Mouse (Mus musculus): Measurements from ENCODE around the gene Smoc1. TPM values are rescaled to one million over a fixed set of nuclear protein-coding genes. Genes with fewer than 3 reads are reported as not detected.

The Smoc1 gene
- total RNA-seq, 2 experiments from 2014 or later, result 5.9 to 8.2 TPM

DNA sequence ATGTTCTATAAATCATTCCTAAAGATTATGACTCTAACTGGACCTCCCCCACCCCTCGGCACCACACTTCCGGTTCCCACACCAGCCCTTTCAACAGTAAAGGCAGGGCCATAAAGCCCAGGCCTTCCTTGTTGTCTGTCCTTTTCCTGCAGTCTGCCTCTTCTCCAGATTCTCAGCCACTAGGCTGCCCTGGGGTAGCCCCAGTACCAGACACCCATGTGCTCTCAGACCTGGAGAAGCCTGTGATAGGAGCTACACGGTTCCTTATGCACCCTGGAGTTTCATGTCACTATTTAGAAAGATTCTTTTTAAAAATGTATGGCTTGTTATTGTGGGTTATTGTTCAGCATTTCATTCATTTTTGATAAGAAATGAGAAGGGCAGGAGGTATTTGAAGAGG is 133.8 kb downstream of the Smoc1 start:
- DNase-seq, result no peak
- intact Hi-C loops (cut with DNase I), result no loop called here

DNA sequence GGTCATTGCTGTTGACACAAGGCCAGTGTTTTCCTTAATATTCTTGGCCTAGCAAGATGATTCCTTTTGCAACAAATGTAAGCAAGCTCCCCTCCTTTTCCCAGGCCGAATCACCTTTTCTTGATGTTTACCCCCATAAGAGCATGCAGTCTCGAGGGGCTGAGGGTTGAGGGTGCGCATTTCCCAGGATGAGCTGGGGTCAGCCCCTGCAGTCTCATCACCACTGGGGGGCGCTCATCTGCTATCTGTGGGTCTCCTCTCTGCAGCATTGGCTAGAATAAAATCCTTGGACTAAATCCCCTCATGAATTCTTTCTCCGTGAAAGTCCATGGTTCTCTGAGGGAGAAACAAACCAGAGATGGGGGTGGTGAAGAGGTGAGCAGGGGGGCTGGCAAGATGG is 134.2 kb downstream of the Smoc1 start:
- no peak for DNase-seq
- intact Hi-C loops (cut with DNase I), result no loop called here

DNA sequence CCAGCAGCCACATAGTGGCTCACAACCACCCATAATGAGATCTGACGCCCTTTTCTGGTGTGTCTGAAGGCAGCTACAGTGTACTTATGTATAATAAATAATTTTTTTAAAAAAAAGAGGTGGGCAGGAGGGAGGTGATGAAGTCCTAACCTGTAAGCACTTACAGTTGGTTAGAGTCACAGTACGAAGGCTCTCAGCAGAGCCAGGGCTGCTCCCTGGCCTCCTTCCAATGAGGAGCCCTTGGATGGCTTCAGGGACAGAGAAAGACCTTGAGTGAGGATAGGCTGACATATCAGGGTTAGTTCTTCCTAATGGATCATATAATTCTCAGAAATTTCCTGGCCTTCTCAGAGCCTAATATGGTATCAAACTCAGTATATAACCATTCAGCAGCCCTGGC is 134.7 kb downstream of the Smoc1 start:
- intact Hi-C loops (cut with DNase I), result no loop called here
- DNase-seq, result no peak

DNA sequence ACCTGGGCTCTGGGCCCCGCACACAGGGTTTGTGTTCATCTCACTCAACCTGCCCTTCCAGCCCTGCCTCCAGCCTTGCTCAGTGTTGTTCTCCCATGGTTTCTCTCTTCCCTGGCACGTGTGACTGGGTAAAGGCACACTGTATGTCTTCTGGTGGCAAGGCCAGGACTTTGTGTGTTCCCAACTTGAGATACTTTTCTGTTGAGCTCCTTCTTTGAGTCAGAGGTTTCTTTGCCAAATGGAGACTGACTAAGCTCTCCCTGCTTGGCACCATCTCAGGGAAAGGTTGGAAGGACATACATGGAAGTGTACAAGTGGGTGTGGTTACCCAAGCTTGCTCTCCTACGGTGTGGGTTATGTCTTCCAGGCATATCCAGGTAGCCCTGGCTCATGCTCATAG is 136.5 kb downstream of the Smoc1 start:
- intact Hi-C loops (cut with DNase I), result no loop called here
- no peak for DNase-seq

DNA sequence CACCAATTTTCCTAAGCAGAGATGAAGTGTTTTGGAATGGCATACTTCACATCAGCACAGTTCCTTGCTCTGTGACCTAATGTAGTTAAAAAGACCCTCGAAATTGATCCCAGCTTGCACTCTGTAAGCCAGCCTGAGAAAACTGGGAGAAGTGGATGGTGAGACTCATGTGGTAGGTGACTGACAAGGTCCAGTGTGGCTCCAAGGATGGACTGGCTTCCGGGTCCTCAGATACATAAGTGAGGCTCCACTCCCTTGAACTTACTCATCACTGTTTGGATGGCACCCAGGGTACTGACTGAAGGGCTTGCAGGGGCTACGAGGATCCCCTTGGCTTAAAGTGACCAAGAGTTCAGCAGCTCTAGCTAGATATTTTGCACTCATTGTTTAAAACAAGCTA is 137.0 kb downstream of the Smoc1 start:
- DNase-seq, result no peak
- intact Hi-C loops (cut with DNase I), result no loop called here

DNA sequence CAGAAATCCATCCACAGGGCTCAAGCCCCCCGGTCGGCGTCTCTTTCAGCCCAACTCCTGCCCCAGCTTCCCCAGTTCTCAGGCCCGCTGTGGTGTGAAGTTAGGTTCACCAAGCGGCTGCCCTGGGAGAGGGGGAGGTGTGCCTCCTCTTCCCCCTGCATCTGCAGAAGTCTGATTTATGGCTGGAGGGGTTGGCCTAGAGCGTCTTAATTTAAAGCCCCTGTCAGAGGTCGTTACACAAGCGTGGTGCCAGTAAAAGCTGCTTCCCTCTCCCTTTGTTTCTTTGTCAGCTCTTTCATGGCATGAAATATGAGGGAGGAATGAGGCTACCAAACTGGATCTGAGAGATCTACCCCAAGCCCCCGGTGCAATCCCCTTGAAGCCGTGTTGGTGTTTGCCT is 139.5 kb downstream of the Smoc1 start:
- intact Hi-C loops (cut with DNase I), result no loop called here
- DNase-seq, result no peak

DNA sequence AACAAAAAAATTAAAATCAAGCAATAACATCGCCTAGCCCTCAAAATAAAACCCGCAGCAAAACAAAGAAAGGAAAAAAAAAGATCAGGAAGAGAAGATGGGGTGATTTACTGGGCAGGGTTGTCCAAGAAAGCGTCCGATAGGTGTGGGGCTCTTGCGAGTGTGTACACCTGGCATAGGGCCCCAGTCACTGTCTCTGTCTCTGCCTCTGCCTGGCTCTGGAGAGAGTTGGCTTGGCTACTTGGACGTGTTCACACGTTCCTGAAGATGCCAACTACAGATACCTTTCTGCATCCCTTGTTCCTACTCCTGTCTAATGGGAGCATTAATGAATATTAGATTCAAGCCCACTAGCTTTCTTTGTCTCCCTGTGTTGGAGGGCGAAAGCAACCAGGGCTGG is 140.0 kb downstream of the Smoc1 start:
- intact Hi-C loops (cut with DNase I), result no loop called here
- no peak for DNase-seq

DNA sequence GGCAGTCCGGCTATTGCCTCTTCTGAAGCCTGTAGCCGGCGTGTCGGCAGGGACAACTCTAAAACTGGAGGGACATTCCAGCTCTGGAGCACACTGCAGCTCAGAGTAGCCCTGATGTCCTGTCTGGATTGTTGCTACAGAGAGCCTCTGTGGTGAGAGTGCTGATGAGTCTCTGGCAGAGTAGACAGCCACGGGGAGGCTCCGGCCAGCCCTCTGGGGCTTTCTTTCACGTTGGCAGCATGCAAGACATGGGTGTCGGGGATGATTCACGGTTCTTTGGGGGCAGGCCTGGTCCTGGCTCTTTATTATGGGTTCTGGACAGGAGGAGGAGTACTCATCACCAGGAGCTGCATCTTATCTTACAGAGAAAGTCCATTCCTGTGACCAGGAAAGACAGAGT is 140.5 kb downstream of the Smoc1 start:
- DNase-seq, result no peak
- intact Hi-C loops (cut with DNase I), result no loop called here

DNA sequence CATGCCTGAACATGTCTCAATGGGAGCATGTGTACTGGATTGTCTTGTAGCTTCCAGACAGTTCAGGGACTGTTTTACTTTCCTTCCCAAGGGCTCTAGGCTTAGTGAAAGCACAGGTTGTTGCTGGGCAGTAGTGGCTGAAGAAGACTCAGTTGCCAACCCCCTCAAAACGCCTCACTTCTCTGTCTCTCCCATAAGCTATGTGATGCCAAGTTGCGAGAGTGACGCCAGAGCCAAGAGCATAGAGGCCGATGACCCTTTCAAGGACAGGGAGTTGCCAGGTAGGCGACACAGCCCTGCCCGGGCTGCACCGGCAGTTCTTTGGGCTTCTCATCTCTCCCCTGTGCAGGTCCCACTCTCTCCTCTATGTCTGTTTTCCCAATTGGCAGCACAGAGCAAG is 141.4 kb downstream of the Smoc1 start:
- no peak for DNase-seq
- intact Hi-C loops (cut with DNase I), result no loop called here

DNA sequence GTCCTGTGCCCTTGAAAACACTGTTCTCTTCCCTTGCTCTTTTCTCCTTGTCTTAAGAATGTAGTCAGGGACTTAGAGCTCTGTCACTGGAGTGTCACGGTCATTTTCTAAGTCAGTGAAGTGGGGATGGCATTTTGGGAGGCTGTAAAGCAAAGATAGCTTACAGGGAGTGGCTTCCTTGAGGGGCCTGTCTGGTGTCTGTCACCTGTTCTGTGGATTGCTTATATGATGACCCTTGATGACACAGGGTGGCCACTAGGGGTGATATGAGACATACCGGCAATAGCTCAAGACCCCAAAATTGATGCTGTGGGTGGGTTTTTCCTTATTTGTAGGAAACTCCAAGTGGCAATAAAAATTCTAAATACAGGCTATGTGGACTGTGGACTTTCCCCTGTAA is 141.9 kb downstream of the Smoc1 start:
- no peak for DNase-seq
- intact Hi-C loops (cut with DNase I), result no loop called here

DNA sequence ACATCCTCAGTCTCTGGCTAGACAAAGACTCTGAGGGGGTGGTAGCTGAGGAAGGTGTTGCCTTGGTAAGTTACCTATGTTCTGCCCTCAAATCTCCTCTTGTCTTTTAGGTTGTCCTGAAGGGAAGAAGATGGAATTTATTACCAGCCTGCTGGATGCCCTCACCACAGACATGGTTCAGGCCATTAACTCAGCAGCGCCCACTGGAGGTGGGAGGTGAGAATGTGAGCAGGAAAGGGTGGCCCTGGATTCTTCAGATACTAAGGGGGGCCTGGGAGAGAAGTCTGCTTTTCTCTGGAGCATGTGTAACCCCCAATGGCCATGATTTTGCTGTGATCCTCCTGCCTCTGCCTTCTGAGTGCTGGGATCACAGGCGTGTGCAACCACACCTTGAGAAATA is 143.5 kb downstream of the Smoc1 start:
- intact Hi-C loops (cut with DNase I), result no loop called here
- DNase-seq, result no peak

DNA sequence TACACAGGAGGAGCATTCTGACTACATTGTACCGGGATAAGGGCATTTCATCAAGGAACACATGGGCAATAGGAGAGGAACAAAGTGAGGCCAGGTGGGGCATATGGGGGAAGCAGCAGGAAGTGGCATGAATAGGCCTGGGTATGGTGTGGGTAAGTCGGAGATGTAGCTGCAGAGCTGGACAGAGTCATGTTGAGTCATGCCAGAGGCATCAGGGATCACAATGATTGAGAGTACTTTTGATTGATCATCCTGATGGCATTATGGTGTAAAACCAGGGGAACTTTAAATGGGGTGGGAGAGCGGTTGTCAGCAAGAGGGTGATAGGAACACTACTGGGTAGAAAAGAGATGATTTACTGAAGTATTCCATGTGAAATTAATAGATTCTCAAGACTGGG is 146.4 kb downstream of the Smoc1 start:
- intact Hi-C loops (cut with DNase I), result no loop called here
- DNase-seq, result no peak

DNA sequence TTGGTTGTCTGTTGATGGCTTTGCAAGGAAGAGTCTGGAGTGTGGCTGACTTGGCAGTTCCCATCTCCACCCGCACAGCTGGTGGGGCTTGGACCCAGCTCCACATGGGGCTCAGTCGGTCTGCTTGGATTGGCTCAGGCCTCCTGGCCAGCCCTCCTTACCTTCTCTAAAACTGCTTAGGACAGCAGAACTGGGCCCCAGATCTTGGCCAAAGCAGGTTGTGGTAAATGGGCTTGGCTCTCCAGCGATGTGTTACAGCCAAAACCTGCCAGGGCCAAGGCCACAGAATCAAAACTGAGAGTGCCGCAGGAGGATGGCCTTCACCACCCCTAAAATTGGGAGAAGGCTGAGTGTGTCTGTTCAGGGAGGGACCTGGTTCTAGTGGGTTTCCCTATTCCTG is 147.3 kb downstream of the Smoc1 start:
- no peak for DNase-seq
- intact Hi-C loops (cut with DNase I), result no loop called here

DNA sequence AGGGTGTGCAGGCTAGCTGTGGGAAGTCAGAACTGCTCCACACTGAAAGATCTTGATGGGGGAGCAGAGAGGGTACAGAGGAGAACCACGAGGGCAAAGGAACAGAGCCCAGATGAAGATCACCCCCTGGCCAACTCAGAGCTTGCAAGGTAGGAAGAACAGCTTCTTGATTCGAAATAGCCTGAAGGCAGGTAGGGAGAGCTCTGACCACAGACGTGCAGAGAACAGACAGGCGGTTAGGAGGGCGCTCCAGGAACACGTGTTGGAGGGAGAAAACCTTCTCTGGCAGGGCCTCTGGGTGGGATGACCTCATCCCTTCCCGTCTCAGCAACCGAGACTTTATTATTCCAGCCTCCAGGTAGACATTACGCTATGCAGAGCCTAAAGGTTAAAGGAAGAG is 148.6 kb downstream of the Smoc1 start:
- no peak for DNase-seq
- intact Hi-C loops (cut with DNase I), result no loop called here

DNA sequence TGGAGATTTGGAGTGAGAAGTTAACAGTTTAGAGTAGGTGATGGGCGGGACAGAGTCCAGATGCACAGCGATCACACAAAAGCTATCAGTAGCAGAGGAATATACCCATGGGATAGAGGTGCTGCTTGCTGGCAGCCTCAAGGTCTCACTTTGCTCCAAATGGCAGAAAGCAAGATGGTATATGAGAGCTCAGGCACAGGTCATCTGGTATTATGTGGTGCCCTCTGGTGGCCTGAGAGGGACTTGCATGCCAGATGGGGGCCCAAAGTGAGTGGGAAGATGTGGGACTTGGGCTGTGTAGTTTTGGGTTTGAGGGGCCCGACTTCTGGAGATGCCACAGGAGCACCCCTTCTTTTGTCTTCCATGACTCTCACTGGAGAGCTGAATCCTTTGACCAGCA is 155.5 kb downstream of the Smoc1 start:
- DNase-seq, result peak; percentile 63 to 73
- intact Hi-C loops (cut with DNase I), result loop anchor here (1.0 kb wide), 1 partner anchor 200 kb away; no protein-coding TSS in a partner anchor

DNA sequence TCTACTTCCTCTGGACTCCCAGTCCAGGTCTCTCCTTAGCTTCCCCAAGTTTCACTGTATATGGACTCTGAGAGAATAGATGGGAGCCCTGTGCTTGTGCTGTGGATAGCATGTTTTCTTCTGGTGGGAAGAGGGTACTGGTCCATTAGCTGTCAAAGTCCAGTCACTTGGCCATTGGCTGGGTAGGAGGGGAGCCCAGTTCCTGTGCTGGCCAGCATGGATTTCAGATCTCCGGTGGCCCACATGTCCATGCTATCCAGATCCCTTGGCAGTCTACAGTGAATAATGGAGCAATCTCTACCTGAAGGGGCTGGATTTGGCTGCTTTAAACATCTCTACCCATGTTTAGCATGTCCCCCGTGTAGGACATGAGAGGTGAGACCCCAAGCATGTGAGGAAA is 158.4 kb downstream of the Smoc1 start:
- DNase-seq, result no peak
- intact Hi-C loops (cut with DNase I), result no loop called here

DNA sequence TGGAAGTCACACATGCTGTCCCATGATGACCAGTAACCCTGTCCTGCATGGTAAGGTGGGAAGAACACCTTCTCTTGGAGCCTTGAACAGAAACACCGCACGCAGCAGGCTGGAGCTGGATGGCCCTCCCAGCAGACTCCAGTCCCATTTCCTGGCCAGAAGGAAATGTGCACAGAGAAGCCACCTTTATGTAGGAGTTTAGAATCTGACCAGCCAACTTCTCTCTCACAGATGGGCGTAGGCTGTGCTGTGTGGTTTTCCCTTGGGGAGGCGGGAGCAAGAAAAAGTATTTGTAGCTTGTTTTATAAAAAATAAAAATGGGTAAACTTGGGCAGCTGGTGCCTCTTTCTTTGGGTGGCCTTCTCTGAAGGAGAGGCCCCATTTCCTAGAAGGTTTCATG is 159.5 kb downstream of the Smoc1 start:
- intact Hi-C loops (cut with DNase I), result no loop called here
- no peak for DNase-seq

DNA sequence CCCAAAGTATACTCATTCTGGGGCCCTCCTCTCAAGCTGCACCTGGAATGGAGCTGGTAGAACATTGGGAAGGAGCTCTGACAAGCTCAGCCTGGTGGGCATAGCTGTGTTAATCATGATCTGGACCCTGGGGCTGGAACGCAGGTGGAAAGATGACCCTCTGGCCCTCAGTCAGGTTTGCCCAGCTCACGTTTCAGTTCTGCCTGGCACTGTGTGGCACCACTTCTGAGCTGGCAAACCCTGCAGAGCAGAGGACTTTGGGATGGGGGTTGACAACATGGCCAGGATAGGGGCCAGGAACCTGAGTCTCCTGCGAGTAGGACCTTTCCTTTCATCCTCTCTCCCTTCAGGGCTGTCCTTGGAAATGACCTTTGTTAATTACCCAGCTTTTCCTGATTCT is 160.1 kb downstream of the Smoc1 start:
- DNase-seq, result no peak
- intact Hi-C loops (cut with DNase I), result no loop called here

DNA sequence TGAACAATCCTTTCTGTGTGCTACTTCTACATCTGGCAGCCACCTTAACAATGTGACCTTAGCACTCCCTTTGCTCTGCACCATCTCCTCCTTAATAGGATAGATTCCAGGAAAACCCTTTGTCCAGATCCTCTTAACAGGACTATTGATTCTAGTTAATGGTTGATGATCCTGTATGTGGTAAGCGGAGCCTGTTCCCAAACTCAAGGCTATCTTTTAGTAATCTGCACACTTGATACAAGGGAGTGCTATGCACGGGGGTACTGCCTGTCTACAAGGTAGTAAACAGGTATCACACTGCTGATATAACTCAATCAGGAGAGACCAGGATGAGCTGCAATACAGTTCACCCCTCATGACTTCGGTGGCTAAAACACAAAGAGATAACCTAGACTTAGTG is 161.8 kb downstream of the Smoc1 start:
- no peak for DNase-seq
- intact Hi-C loops (cut with DNase I), result no loop called here

DNA sequence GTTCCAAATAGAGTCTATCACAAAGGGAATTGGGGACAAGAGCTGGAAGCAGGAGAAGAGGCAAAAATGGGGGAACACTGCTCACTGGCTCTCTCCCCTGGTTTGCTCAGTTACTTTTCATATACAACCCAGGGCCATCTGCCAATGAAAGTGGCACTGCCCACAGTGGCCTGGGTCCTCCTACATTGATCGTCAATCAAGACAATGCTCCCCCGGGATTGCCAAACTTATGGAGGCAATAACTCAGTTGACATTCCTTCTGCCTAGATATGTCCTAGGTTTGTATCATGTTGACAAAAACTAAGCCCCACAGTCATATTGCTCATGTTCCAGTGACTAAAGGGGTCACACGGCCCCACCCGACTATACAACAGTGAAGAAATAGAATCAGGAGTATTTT is 162.4 kb downstream of the Smoc1 start:
- intact Hi-C loops (cut with DNase I), result no loop called here
- no peak for DNase-seq

DNA sequence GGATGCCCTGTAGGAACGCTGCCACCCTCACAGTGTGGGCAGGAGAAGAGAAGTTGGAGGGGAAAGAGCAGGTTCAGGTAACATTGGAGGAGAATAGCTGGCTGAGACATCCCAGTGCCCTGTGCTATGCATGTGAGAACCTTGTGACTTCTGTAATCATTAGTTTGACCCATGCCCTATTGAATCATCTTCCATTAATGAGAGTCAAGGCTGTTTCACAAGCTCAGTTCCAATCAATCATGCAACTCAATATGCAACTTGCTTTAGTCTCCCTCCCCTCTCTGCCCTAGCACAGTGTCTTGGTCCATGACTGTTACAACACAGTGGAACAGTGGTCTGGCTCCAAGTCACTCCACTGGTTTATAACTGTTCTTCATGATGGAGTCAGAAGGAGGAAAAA is 163.0 kb downstream of the Smoc1 start:
- intact Hi-C loops (cut with DNase I), result no loop called here

DNA sequence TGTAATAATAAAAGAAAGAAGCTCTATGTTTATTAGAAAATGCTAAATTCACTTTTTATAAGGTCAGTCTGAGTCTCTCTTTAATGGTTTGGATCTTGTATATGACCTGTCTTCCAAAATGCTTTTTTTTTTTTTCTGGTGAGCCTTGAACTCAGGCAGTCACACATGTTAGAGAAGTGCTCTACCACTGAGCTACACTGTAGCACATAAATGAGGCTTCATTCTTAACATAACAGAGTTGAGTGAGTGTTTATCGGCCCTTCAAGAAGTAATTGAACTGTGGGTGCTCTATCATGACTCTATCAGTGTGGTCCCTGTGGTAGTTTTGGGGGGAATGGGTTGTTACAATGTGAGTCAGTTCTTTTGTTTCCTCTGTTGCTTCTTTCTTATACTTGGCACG is 167.4 kb downstream of the Smoc1 start:
- no peak for DNase-seq

More for the DNA sequence above, 163.0 kb downstream of the Smoc1 start:
- no peak for DNase-seq

DNA sequence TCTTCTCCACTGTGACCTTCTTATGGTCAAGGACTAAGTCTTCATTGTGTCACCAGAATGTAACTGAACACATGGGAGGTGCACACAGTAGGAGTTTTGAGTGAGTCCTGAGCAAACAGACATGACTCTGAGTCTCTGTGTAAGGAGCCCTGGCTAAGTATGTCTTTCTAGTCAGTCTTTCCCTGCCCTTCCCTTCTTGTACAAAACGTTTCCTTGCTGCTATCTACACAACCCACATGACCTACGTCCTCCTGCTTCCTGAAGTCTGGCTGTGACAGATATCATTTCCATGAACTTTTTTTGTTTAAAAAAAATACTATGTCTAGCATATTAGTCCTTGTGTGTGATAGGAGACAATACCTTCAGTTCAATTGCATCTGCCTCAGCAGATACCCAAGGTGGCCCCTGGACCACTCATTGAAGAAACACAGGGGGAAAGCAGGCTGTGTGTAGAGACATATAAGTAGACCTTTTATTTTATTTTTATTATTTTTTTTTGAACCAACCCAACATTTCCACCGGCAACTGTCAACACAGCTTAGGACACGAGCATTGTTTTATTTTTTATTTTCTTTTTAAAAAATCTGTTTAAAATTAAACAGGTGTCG is 171.0 kb downstream of the Smoc1 start:
- no peak for DNase-seq
- intact Hi-C loops (cut with DNase I), result no loop called here

More for the DNA sequence above, 167.4 kb downstream of the Smoc1 start:
- intact Hi-C loops (cut with DNase I), result no loop called here

Measured in heart, postnatal 36 days (tissue).